ENCODE assay signal across 8 mouse cellular contexts in genomic region chr6:134565606-134566247, GRCm38 (mm10). TPM values are rescaled to one million over a fixed set of nuclear protein-coding genes. Genes with fewer than 3 reads are reported as not detected.
DNase-seq lines count a peak whose midpoint lies in the region; ATAC-seq and TF ChIP-seq lines count a peak whose summit lies in the region.

No protein-coding gene starts in this region.

- TF ChIP-seq POLR2A in testis, adult 2 months (IDR thresholded peaks at IDR 0.05; ENCODE audit: control insufficient read depth, low read depth, low read length) = no peak
- TF ChIP-seq POLR2A in olfactory bulb, adult 2 months (IDR thresholded peaks at IDR 0.05; ENCODE audit: insufficient read depth, low read depth, low read length) = no peak

- ATAC-seq in forebrain, embryonic 15.5 days (replicated peaks) = no peak
- no peak for ATAC-seq in intestine, embryonic 15.5 days
- no peak for ATAC-seq in liver, embryonic 15.5 days (ENCODE audit: insufficient read depth)

- peak overlapping the region; percentile 62 for H3K4me2 ChIP-seq in forebrain, embryonic 15.5 days (replicated peaks)
- peak overlapping the region; percentile 82 for H3K4me2 ChIP-seq in intestine, embryonic 15.5 days (replicated peaks)
- H3K4me2 ChIP-seq in liver, embryonic 15.5 days = peak overlapping the region; percentile 90

- H3K27me3 ChIP-seq in testis, adult 2 months (ENCODE audit: control insufficient read depth, insufficient read depth, low read length) = no peaks in the 10 kb centered on the region
- no peaks in the 10 kb centered on the region for H3K27me3 ChIP-seq in forebrain, embryonic 15.5 days
- H3K27me3 ChIP-seq in intestine, embryonic 15.5 days (replicated peaks) = no peaks in the 10 kb centered on the region
- H3K27me3 ChIP-seq in liver, embryonic 15.5 days = no peaks in the 10 kb centered on the region

- DNase-seq in testis, postnatal 14 days (ENCODE audit: low spot score) = no peak
- DNase-seq in ovary, postnatal 36 days (ENCODE audit: low spot score) = no peak

- no peak for TF ChIP-seq CTCF in testis, adult 2 months (IDR thresholded peaks at IDR 0.05; ENCODE audit: control insufficient read depth, insufficient read depth, insufficient replicate concordance, low read depth, low read length)
- no peak for TF ChIP-seq CTCF in olfactory bulb, adult 2 months (IDR thresholded peaks at IDR 0.05; ENCODE audit: insufficient read depth, low read depth, low read length)

- H3K4me3 ChIP-seq in testis, adult 2 months (ENCODE audit: control insufficient read depth, low read depth, low read length) = peak overlapping the region; percentile 94
- peak overlapping the region; percentile 81 for H3K4me3 ChIP-seq in brown adipose tissue, adult 24 weeks (ENCODE audit: insufficient read depth, low read depth, low read length)
- peak overlapping the region; percentile 98 for H3K4me3 ChIP-seq in forebrain, embryonic 15.5 days
- H3K4me3 ChIP-seq in intestine, embryonic 15.5 days (replicated peaks) = peak overlapping the region; percentile 80
- H3K4me3 ChIP-seq in liver, embryonic 15.5 days (replicated peaks) = peak overlapping the region; percentile 89
- peak overlapping the region; percentile 97 for H3K4me3 ChIP-seq in olfactory bulb, adult 2 months (ENCODE audit: insufficient read depth, low read depth, low read length)

- no peaks in the 10 kb centered on the region for H3K36me3 ChIP-seq in testis, adult 2 months (ENCODE audit: control insufficient read depth, insufficient read depth, low read length)
- no peaks in the 10 kb centered on the region for H3K36me3 ChIP-seq in forebrain, embryonic 15.5 days
- H3K36me3 ChIP-seq in intestine, embryonic 15.5 days = no peaks in the 10 kb centered on the region
- H3K36me3 ChIP-seq in liver, embryonic 15.5 days (replicated peaks) = no peaks in the 10 kb centered on the region

- H3K9ac ChIP-seq in forebrain, embryonic 15.5 days (replicated peaks) = peak overlapping the region; percentile 98
- peak overlapping the region; percentile 96 for H3K9ac ChIP-seq in intestine, embryonic 15.5 days
- peak overlapping the region; percentile 80 for H3K9ac ChIP-seq in liver, embryonic 15.5 days

- peak overlapping the region; percentile 32 for H3K27ac ChIP-seq in testis, adult 2 months (ENCODE audit: control insufficient read depth, insufficient read depth, low read depth, low read length)
- peak overlapping the region; percentile 2; the same call in 1 of the 2 replicates for H3K27ac ChIP-seq in brown adipose tissue, adult 24 weeks (replicated peaks; ENCODE audit: low read depth, low read length)
- H3K27ac ChIP-seq in forebrain, embryonic 15.5 days (replicated peaks) = peak overlapping the region; percentile 100
- H3K27ac ChIP-seq in intestine, embryonic 15.5 days = peak overlapping the region; percentile 99
- peak overlapping the region; percentile 86 for H3K27ac ChIP-seq in liver, embryonic 15.5 days (replicated peaks)
- no peak overlapping the region for H3K27ac ChIP-seq in olfactory bulb, adult 2 months (ENCODE audit: insufficient read depth, low read depth, low read length)

- no peaks in the 10 kb centered on the region for H3K9me3 ChIP-seq in forebrain, embryonic 15.5 days
- no peaks in the 10 kb centered on the region for H3K9me3 ChIP-seq in intestine, embryonic 15.5 days
- no peaks in the 10 kb centered on the region for H3K9me3 ChIP-seq in liver, embryonic 15.5 days (replicated peaks)

- WGBS in forebrain, embryonic 15.5 days = 1% methylated on average over 19 of the region's 19 CpGs
- WGBS in intestine, embryonic 15.5 days = under 1% methylated on average over 19 of the region's 19 CpGs
- 2% methylated on average over 19 of the region's 19 CpGs for WGBS in liver, embryonic 15.5 days (ENCODE audit: insufficient replicate concordance)
- WGBS in olfactory bulb, adult 2 months = 2% methylated on average over 19 of the region's 19 CpGs

- peaks cover 8% of the 10 kb centered on the region for H3K4me1 ChIP-seq in testis, adult 2 months (ENCODE audit: control insufficient read depth, insufficient read depth, low read length)
- peaks cover 13% of the 10 kb centered on the region for H3K4me1 ChIP-seq in brown adipose tissue, adult 24 weeks (ENCODE audit: control insufficient read depth, insufficient read depth, insufficient read length, low read length)
- H3K4me1 ChIP-seq in forebrain, embryonic 15.5 days = peaks cover 18% of the 10 kb centered on the region
- peaks cover 5% of the 10 kb centered on the region; the same call in 1 of the 2 replicates for H3K4me1 ChIP-seq in intestine, embryonic 15.5 days (replicated peaks)
- H3K4me1 ChIP-seq in liver, embryonic 15.5 days (replicated peaks) = peaks cover 38% of the 10 kb centered on the region
- peaks cover 5% of the 10 kb centered on the region; the same call in 1 of the 2 replicates for H3K4me1 ChIP-seq in olfactory bulb, adult 2 months (ENCODE audit: control insufficient read depth, insufficient read depth, low read length)

RNA-seq across cellular contexts. Expression of gene Lrp6, which starts 1.0 kb away (rescaled TPM):
- polyA plus RNA-seq in testis, adult 2 months (2012; rRNA removed) = 3.6 and 3.8 TPM in 2 replicates
- polyA plus RNA-seq in brown adipose tissue, adult 24 weeks (2012; ENCODE audit: insufficient read depth, insufficient read length, missing spikeins) = 22.1 and 33.0 TPM in 2 replicates
- polyA plus RNA-seq in forebrain, embryonic 15.5 days (2015; fragmentation: Nextera tagmentation; extraction: Ambion mirVana) = 20.4 and 23.2 TPM in 2 replicates
- 25.4 and 25.5 TPM in 2 replicates for polyA plus RNA-seq in intestine, embryonic 15.5 days (2015; fragmentation: Nextera tagmentation; extraction: Ambion mirVana)
- 7.2 and 8.0 TPM in 2 replicates for polyA plus RNA-seq in liver, embryonic 15.5 days (2015; fragmentation: Nextera tagmentation; extraction: Ambion mirVana)
- 154 TPM in 1 of 2 replicates, not detected in the other for polyA plus RNA-seq in olfactory bulb, adult 2 months (2012; ENCODE audit: insufficient read depth, insufficient read length, low replicate concordance, missing spikeins)
